Mouse (Mus musculus): ENCODE data around the gene Tns1. TPM values are rescaled to one million over a fixed set of nuclear protein-coding genes. Genes with fewer than 3 reads are reported as not detected.
"Not testable (repeated sequence)": the region's sequence is repeated elsewhere in the genome, so short reads cannot be mapped to it uniquely, and the experiment has no call there.

The Tns1 gene
- polyA plus RNA-seq, 1 experiment: 400 TPM

DNA sequence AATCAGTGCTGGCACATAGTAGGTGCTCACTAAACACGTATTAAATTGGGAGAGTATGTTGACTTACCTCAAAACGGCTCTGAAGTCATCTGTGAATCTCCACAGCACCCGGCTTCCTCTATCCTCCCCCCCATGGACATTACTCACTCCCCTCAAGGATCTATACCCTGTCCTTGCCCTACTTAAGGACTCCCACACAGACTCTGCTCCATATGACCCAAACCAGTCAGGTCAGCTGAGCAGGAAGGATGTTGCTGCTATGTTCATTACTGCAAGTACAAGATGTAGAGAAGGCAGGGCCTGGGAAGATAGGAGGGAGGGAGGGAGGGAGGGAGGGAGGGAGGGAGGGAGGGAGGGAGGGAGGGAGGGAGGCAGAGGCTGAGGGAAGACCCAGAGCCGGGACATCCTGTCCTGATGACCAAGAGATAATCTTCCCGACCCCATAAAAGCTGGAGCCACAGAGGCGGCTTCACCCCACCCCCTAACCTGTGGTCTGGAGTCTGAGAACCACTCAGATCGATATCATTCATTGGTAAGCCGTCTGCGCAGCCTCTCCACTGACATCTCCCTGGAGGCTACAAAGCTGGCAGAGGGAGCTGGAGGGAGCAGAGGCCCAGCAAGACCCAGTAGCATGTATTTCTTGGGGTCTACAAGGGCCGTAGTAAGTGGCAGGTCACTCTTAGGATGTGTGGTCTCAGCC is 219.0 kb downstream of the Tns1 start:
- no peaks in the 10 kb centered on the region for H3K27me3 ChIP-seq (replicated peaks; ENCODE audit: control insufficient read depth, insufficient read depth, low read length)
- no peaks in the 10 kb centered on the region for H3K36me3 ChIP-seq (ENCODE audit: control insufficient read depth, insufficient read depth, low read length)
- no peak overlapping the region for H3K4me3 ChIP-seq (ENCODE audit: insufficient read depth, low read depth, low read length)
- H3K27ac ChIP-seq (ENCODE audit: insufficient read depth, low read depth, low read length): no peak overlapping the region
- peak; percentile 38 for DNase-seq
- peaks cover 6% of the 10 kb centered on the region; the same call in 1 of the 2 replicates for H3K4me1 ChIP-seq (ENCODE audit: control insufficient read depth, insufficient read depth, low read length)
- WGBS: 50% methylated on average over 10 of the region's 10 CpGs
- TF ChIP-seq CTCF (conservative IDR thresholded peaks at IDR 0.05; ENCODE audit: insufficient read depth, insufficient read length, low read depth, low read length) (no peak), POLR2A (IDR thresholded peaks at IDR 0.05; ENCODE audit: low read depth, low read length) (no peak)

DNA sequence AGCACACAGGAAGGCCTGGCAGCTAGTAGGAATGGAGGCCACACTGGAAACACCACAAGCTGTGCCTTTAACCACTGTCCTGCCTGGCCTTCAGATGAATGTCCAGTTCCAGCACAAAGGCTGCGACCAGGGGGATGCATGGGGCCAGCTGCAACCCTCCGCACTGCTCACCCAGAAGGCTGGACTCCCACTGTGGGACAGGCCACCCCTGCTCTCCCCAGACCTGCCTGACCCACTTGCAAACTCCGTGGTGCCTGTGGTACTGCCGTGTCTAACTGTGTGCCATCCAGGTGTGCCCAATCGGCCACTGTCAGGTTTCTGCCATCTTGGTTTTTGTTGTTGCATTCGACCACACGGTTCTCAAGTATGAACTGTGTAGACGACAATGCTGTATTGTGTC is 219.6 kb downstream of the Tns1 start:
- peak; percentile 2 for DNase-seq
- Histone ChIP-seq H3K27me3 (replicated peaks; ENCODE audit: control insufficient read depth, insufficient read depth, low read length) (no peaks in the 10 kb centered on the region), H3K4me3 (ENCODE audit: insufficient read depth, low read depth, low read length) (no peak overlapping the region), H3K27ac (ENCODE audit: insufficient read depth, low read depth, low read length) (no peak overlapping the region), H3K4me1 (ENCODE audit: control insufficient read depth, insufficient read depth, low read length) (peaks cover 6% of the 10 kb centered on the region; the same call in 1 of the 2 replicates), H3K36me3 (ENCODE audit: control insufficient read depth, insufficient read depth, low read length) (no peaks in the 10 kb centered on the region)
- no peak for TF ChIP-seq POLR2A (IDR thresholded peaks at IDR 0.05; ENCODE audit: low read depth, low read length)
- no peak for TF ChIP-seq CTCF (conservative IDR thresholded peaks at IDR 0.05; ENCODE audit: insufficient read depth, insufficient read length, low read depth, low read length)
- WGBS: 96% methylated on average over 8 of the region's 8 CpGs

DNA sequence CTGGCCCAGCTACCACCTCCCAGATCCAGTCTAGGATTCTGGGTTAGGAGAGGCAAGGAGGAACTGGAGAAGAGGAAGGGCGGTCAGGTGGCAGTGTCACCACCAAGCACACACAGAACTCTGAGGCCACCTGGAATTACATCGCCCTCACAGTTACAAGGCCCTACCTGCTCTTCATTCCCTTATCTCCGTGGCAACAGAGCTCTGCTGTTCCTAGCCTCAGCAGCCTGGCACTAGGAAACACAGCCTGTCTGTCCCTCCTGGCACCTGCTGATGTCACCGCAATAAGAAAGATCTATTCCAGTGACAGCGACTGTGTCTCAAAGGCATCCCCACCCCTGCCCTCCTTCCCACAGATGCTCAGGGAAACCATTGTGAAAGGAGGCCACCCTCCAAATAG is 221.2 kb downstream of the Tns1 start:
- Histone ChIP-seq H3K4me1 (ENCODE audit: control insufficient read depth, insufficient read depth, low read length) (peaks cover 6% of the 10 kb centered on the region; the same call in 1 of the 2 replicates), H3K27me3 (replicated peaks; ENCODE audit: control insufficient read depth, insufficient read depth, low read length) (no peaks in the 10 kb centered on the region), H3K4me3 (ENCODE audit: insufficient read depth, low read depth, low read length) (no peak overlapping the region), H3K27ac (ENCODE audit: insufficient read depth, low read depth, low read length) (no peak overlapping the region), H3K36me3 (ENCODE audit: control insufficient read depth, insufficient read depth, low read length) (no peaks in the 10 kb centered on the region)
- no peak for DNase-seq
- WGBS: 89% methylated on average over 5 of the region's 5 CpGs
- TF ChIP-seq CTCF (conservative IDR thresholded peaks at IDR 0.05; ENCODE audit: insufficient read depth, insufficient read length, low read depth, low read length) (no peak), POLR2A (IDR thresholded peaks at IDR 0.05; ENCODE audit: low read depth, low read length) (no peak)

DNA sequence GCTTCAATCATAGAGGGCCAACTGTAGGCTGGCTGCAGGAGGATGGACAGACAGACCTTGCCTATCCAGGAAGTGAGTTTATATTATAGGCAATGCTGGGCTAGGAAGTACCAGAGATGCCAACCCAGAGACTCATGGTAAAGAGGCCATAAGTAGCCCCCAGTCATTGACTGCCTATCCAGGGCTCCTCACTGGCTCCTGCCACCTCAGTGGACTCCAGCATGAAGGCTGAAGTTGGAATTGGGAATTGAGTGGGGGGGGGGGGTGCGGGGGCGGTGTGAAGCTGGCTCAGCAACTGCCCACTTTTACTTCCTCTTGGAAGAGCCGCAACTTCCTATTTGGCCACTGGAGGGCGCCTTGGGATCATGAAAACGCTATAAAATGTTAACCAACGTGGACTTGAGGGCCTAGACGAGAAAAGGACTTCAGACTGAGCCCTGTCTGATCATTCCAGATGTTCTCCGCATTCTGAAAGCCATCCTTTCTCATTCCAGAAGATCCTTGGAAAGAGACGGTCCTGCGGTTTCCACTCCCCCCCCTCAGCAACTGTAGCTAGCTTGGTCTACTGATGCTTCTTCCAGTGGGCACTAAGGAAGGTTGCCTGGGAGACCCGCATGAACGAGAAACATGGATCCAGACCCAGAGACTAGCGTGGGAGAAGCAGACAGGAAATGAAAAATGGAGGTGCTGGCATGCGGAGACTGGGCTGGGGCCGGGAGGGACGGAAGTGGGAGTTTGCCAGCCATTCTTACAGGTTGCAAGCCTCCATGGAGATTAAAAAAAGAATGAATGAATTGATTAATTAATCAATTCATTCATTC is 221.9 kb downstream of the Tns1 start:
- TF ChIP-seq CTCF (conservative IDR thresholded peaks at IDR 0.05; ENCODE audit: insufficient read depth, insufficient read length, low read depth, low read length) (peak; percentile 82), POLR2A (IDR thresholded peaks at IDR 0.05; ENCODE audit: low read depth, low read length) (no peak)
- WGBS: 9% methylated on average over 16 of the region's 16 CpGs
- peaks cover 6% of the 10 kb centered on the region; the same call in 1 of the 2 replicates for H3K4me1 ChIP-seq (ENCODE audit: control insufficient read depth, insufficient read depth, low read length)
- H3K4me3 ChIP-seq (ENCODE audit: insufficient read depth, low read depth, low read length): no peak overlapping the region
- H3K27ac ChIP-seq (ENCODE audit: insufficient read depth, low read depth, low read length): no peak overlapping the region
- H3K27me3 ChIP-seq (replicated peaks; ENCODE audit: control insufficient read depth, insufficient read depth, low read length): no peaks in the 10 kb centered on the region
- no peaks in the 10 kb centered on the region for H3K36me3 ChIP-seq (ENCODE audit: control insufficient read depth, insufficient read depth, low read length)
- DNase-seq: peak; percentile 79

DNA sequence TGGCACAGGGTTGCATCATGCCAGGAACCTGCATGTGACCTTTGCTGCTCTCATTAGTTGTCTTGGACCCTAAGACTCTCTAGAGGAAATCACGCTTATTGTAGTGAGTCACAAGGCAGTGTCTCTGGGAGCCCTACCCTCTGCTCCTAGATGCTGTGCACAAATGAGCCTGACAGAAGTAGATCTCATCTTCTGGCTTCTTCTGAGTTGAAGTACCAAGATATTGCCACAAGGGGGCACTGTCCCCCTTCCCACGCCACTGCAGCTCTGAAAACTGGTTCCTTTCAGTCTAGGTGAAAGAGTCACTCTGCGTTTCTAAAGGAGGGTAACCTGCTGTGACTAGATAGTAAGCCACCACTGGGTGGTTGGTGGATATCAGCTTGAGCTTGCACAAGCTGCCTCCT is 222.8 kb downstream of the Tns1 start:
- TF ChIP-seq CTCF (conservative IDR thresholded peaks at IDR 0.05; ENCODE audit: insufficient read depth, insufficient read length, low read depth, low read length) (peak; percentile 97), POLR2A (IDR thresholded peaks at IDR 0.05; ENCODE audit: low read depth, low read length) (no peak)
- Histone ChIP-seq H3K4me3 (ENCODE audit: insufficient read depth, low read depth, low read length) (no peak overlapping the region), H3K4me1 (ENCODE audit: control insufficient read depth, insufficient read depth, low read length) (peaks cover 6% of the 10 kb centered on the region; the same call in 1 of the 2 replicates), H3K27me3 (replicated peaks; ENCODE audit: control insufficient read depth, insufficient read depth, low read length) (no peaks in the 10 kb centered on the region), H3K36me3 (ENCODE audit: control insufficient read depth, insufficient read depth, low read length) (no peaks in the 10 kb centered on the region), H3K27ac (ENCODE audit: insufficient read depth, low read depth, low read length) (no peak overlapping the region)
- peak; percentile 81 for DNase-seq
- 7% methylated on average over 3 of the region's 3 CpGs for WGBS

DNA sequence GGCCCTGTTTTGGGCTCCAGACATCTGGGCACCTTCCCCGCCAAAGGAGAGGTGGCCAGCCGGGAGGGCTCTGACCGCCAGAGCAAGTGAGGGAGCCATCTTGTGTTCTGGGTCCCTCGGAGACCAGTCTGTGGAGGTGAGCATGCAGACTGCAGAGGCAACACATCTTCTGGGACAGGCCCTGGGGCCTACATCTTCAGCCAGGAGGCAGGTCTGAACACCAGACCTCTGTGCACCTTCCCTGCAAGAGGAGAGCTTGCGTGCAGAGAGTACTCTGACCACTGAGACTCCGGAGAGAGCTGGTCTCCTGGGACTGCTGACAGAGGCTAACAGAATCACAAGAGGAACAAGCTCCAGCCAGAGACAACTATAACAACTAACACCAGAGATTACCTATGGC is 228.8 kb downstream of the Tns1 start:
- not testable (repeated sequence) for H3K4me3 ChIP-seq (ENCODE audit: insufficient read depth, low read depth, low read length); H3K27ac ChIP-seq (ENCODE audit: insufficient read depth, low read depth, low read length); H3K4me1 ChIP-seq (ENCODE audit: control insufficient read depth, insufficient read depth, low read length); DNase-seq; H3K27me3 ChIP-seq (replicated peaks; ENCODE audit: control insufficient read depth, insufficient read depth, low read length); H3K36me3 ChIP-seq (ENCODE audit: control insufficient read depth, insufficient read depth, low read length)
- 93% methylated on average over 6 of the region's 6 CpGs for WGBS

DNA sequence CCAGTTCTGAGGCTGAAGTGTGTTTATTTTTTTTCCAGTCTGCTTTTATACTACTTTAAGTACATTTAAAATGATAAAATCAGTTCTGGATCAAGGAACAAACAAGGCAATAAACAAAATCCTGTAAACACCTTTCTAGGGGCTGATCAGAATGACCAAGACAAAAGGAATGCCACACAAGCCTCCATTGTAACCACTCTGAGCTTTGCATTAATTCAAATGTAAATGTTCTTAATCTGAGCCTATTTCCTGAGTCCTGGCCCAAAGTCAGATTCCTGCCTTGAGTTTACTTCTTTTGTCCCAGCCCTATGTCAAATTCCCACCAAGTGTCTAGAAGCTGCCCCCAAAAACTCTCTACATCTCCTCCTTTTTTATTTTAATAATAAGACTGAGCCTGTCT is 243.5 kb downstream of the Tns1 start:
- Histone ChIP-seq H3K27ac (ENCODE audit: insufficient read depth, low read depth, low read length) (no peak overlapping the region), H3K36me3 (ENCODE audit: control insufficient read depth, insufficient read depth, low read length) (no peaks in the 10 kb centered on the region), H3K4me3 (ENCODE audit: insufficient read depth, low read depth, low read length) (no peak overlapping the region), H3K4me1 (ENCODE audit: control insufficient read depth, insufficient read depth, low read length) (no peaks in the 10 kb centered on the region), H3K27me3 (replicated peaks; ENCODE audit: control insufficient read depth, insufficient read depth, low read length) (no peaks in the 10 kb centered on the region)
- TF ChIP-seq CTCF (conservative IDR thresholded peaks at IDR 0.05; ENCODE audit: insufficient read depth, insufficient read length, low read depth, low read length): no peak
- TF ChIP-seq POLR2A (IDR thresholded peaks at IDR 0.05; ENCODE audit: low read depth, low read length): no peak
- DNase-seq: no peak
